Mouse (Mus musculus): ENCODE measurements at regions not wholly inside any gene's neighbourhood (a gene's known extent, or its start where the extent isn't known, plus 50 kb on each side); places are given as distances from the start of the nearest gene placed in this dataset.

DNA sequence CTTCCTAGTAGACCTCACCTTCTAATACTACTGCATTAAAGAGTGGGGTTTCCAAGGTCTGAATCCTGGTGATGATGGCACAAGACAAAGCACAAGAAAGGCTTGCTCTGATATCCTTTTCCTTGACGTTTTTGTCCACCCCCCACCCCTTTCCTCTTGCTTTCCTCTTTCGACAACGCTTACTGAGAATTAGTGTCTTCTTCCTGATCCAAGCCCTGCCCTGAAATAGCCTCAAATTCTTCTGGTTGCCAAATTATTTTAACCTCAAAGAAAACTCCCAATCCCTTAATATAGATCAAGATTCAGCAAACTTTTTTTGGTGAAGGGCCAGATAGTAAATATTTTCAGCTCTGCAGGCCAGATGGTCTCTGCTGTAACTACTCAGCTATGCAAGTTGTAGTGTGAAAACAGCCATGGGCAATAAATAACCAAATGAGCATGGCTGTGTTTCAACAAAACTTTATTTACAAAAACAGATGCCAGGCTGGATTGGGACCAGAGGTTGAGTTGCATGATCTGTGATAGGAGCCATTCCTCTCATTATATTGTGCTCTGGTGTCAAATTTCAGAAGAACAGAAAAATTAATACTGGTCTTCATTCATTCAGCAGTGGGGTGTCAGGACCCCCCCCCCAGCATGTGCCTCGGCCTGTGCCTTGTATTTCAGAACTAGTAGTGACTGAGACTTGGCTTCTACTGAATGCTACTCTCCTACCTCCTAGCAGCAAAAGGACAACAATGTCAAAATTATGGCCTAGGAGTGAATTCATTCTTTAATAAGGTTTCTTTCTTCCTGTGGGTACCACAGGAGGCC is 218.5 kb upstream of the Nrip1 start:
- no peak for DNase-seq

DNA sequence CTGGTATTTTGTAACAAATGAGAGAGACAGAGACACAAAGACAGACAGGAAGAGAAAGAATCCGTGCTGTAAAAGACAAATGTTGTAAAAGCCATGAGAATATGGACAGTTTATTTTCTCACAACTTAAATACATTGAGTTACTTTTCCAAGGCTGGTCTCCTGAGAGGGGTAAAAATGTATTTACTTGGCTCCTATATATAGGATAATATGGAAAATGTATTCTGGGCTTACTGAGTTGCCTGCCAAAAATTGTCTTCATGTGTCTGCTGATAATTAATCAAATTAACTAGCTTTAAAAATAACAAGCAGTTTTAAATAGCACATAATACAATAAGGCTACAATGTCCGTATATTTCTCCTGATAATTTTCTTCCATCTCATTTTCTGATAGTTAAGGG is 216.2 kb upstream of the Nrip1 start:
- no peak for DNase-seq

DNA sequence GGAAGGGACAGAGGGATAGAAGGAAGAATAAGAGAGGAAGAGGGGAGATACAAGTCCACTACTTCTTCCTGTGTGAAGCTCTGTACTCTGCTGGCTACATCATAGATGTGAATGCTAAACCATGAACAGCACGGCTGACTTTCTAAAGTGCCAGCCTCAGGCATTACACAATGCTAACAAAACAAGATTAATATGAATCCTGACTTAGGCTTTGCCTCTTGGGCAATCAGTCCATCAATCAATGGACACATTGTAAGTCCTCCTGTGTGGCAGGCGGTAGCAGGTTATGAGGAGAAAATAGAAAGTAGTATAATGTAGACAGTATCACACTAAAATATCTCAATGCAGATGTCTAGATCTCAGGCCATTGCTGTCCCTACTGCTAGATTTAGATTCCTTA is 203.6 kb upstream of the Nrip1 start:
- no peak for DNase-seq

DNA sequence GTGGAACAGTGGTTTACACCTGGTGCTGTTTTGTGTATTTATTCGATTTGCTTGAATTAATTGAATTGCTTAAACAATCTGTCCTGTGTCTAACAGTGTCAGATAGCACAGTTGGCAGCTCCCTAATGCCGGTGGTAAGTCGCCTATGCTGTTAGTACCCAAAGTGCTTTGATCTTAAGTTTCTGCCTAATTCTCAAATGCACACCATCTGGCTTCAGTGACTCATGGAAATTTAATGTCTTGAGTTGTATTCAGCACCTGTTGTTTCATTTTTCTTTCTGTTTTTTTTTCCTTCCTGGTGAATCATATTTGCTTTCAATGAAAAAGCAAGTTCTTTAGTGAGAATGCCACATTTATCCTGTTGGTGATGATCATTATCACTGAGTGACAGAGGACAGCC is 201.7 kb upstream of the Nrip1 start:
- DNase-seq, result no peak

GRCm38 (mm10) chr16:76566220-76566619 is 192.6 kb upstream of the Nrip1 start:
- no peak for DNase-seq

DNA sequence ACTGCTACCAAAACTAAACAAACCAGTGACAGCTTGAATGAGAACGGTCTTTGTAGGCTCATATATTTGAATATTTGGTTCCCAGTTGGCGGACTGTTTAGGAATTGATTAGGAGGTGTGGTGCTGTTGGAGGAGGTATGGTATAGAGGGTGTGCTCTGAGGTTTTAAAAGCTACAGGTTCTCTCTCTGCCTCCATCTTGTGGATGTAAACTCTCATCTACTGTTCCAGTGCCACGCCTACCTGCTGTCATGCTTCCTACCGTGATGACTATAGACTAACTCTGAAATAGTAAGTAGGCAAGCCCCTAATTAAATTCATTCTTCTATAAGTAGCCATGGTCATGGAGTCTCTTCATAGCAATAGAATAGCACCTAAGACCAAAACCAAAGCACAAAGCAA is 181.2 kb upstream of the Nrip1 start:
- DNase-seq, result no peak

DNA sequence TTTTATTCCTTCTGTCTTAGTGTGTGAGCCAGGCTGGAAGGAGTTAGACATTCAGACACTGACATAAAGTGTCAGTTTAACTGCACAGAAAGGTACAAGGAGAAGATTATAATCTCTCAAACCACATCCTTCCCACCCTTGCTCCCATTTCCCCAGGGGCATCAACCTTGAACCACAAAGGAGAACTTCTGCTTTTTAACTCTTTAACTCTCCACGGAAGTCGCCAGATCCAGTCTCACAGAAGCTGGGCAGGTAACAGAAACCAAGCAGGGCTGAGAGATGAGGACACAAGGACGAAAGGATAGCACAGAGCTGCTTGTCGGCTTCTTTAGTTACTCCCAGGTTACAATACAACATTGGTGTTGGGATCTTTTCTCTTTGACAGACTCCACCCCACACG is 176.0 kb upstream of the Nrip1 start:
- DNase-seq, result no peak

GRCm38 (mm10) chr16:76547087-76547486 is 173.5 kb upstream of the Nrip1 start:
- DNase-seq, result no peak

DNA sequence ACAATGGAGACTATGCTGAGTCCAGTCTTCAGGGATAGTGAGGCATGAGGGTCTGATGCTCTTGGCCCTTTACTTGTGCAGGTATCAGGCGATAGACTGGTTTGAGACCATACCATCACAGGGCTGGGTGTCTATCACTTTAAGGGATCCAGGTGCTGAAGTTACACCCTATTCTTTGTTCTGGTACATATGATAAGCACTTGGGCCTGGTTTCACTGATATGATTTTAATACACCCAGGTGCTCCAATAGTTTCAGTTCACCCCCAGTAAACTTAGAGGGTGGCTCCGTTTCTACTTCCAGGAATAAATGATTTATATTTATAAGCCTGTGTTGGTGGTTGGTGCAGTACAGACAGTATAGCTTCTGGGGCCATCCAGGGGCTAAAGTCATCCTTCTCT is 173.0 kb upstream of the Nrip1 start:
- no peak for DNase-seq

GRCm38 (mm10) chr16:76545942-76546341 is 172.3 kb upstream of the Nrip1 start:
- no peak for DNase-seq

DNA sequence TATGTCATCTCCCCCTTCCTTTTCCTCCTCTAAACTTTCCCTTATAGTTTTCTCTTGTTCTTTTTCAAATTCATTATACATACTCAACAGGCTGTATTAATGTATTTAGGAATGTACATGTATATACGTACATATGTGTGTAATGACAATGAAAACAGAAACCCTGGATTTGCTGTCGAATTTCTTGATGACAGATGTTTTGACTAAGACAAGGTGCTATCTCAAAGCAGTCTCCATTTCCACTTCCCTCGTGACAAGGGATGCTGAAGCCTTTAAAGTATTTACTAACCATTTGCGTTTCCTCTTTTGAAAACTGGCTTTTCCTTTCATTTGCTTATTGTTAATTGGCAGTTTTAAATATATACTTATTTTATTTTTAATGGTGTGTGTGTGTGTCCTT is 171.3 kb upstream of the Nrip1 start:
- no peak for DNase-seq

DNA sequence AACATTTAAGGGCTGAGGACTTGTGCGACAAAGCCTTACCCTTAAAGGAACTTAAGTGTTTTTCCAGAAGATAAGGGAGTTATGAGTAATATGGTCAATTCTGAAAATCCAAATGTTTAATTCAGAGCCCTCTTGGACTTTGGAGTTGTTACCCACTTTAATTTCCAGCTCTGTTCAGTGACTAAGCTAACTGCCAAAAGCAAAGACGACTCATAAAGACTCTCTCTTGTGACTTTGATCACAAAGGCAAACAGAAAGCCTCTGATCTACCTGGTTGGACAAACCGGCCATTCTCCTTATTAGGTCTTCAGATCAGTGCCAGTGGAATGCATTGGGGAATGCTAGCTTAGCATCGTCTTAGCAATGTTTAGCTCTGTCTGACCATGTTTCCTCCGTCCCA is 167.3 kb upstream of the Nrip1 start:
- DNase-seq, result no peak

GRCm38 (mm10) chr16:76540328-76540923 is 166.8 kb upstream of the Nrip1 start:
- DNase-seq, result no peak

DNA sequence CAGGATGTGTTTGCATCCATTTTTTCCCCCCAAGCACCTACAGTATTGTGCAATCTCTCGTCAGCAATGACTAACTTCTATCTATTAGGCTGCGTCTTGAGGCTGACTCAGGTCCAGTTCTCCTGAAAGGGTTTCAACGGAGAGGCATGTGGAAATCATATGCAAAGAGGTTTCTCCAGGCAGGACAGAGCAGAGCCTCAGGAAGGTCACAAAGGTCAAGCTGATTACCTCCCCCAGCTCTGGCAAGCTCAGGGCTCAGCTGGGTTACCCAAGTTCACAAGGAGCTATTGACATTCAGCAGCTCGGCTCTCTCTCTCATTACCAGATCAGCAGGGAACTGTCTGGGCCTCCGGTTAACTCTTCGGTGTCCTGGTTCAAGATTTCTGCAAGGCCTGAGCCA is 166.0 kb upstream of the Nrip1 start:
- no peak for DNase-seq

- DNase-seq, result no peak
Measured at GRCm38 (mm10) chr16:76537871-76538270, 164.2 kb upstream of the Nrip1 start.

- no peak for DNase-seq
Measured at GRCm38 (mm10) chr16:76532928-76533217, 159.2 kb upstream of the Nrip1 start.

- no peak for DNase-seq
Measured at GRCm38 (mm10) chr16:76532142-76532927, 158.7 kb upstream of the Nrip1 start.

DNA sequence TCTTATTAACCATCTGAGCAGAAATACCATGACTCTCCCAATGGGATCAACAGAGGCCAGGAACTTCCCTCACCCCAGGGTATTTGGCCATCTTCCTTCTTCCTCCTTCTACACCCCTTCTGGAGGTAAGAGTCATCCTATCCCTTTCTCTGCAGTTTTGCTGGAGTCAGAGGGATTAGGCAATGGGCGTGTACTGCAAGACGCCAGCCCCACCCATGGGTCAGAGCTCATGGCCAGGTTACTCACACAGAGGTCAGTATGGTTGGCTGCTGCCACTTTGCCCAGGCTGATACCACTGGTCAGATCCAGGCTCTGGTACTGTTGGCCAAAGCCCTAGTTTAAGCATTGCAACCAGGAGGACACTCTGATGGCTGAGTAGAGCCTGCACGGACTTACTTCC is 157.3 kb upstream of the Nrip1 start:
- no peak for DNase-seq

DNA sequence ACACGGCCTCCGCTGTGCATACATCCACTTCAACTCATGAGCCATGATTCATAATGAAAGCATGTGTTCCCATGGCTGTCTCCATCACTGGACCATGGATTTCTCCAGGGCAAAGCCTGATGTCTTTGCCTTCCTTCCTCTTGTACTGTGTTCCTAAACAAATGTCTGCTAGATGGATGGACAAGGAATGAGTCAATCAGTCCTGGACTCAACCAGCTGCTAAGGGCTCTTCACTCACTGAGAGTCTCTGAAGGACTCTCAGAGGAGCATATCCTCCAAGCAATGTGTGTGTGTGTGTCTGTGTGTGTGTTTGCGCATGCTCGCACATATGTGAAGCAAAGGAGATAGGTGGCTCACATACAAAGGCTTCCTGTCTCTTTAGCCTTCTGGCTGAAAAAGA is 156.0 kb upstream of the Nrip1 start:
- DNase-seq, result no peak

GRCm38 (mm10) chr16:76527106-76527949 is 153.7 kb upstream of the Nrip1 start:
- DNase-seq, result no peak

- no peak for DNase-seq
Measured at GRCm38 (mm10) chr16:76525563-76525962, 151.9 kb upstream of the Nrip1 start.

DNA sequence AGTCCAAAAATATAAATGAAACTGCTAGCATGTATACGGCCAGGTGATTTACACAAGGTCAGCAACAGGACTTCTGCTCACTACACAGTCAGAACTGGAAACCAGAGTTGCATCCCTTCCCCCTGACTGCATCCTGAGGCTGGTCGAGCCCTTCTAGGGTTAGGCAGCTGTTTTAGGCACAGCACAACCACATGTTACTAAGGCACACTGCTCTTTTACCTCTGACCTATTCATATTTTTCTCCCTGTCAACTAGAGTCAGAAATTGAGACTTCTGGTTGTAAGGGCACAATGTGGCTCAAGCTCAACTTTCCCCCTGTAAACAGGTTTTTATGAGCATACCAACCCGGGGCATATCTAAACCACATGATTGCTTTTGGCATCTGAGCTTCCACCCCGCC is 151.3 kb upstream of the Nrip1 start:
- no peak for DNase-seq

GRCm38 (mm10) chr16:76521142-76521541 is 147.5 kb upstream of the Nrip1 start:
- DNase-seq, result no peak
